Mouse (Mus musculus): Measurements from ENCODE around the gene Camk2g.

Camk2g gene

GRCm38 (mm10) chr14:20809820-20810219, 15.9 kb upstream of the Camk2g start:
- intact Hi-C loops (cut with DNase I), result loop anchor here (10.0 kb wide), 1 partner anchor 185 kb away; no protein-coding TSS in a partner anchor

GRCm38 (mm10) chr14:20809349-20809748, 15.5 kb upstream of the Camk2g start:
- intact Hi-C loops (cut with DNase I), result loop anchor here (10.0 kb wide), 1 partner anchor 185 kb away; no protein-coding TSS in a partner anchor

- intact Hi-C loops (cut with DNase I), result loop anchor here (10.0 kb wide), 1 partner anchor 189 kb away; no protein-coding TSS in a partner anchor
These were observed 12.4 kb upstream of the Camk2g start for GRCm38 (mm10) chr14:20806116-20806840.

- intact Hi-C loops (cut with DNase I), result loop anchor here (10.0 kb wide), 1 partner anchor 190 kb away; no protein-coding TSS in a partner anchor
These were observed 11.2 kb upstream of the Camk2g start for GRCm38 (mm10) chr14:20804964-20805672.

- intact Hi-C loops (cut with DNase I), result loop anchor here (10.0 kb wide), 1 partner anchor 190 kb away; no protein-coding TSS in a partner anchor
These were observed 10.6 kb upstream of the Camk2g start for GRCm38 (mm10) chr14:20804481-20804880.

- intact Hi-C loops (cut with DNase I), result loop anchor here (1.0 to 10.0 kb wide), 2 partner anchors 70 to 191 kb away; no protein-coding TSS in a partner anchor
These were observed 9.7 kb upstream of the Camk2g start for GRCm38 (mm10) chr14:20803606-20803938.

GRCm38 (mm10) chr14:20802926-20803605, 9.2 kb upstream of the Camk2g start:
- intact Hi-C loops (cut with DNase I), result loop anchor here (1.0 to 10.0 kb wide), 2 partner anchors 70 to 192 kb away; no protein-coding TSS in a partner anchor

- intact Hi-C loops (cut with DNase I), result loop anchor here (1.0 kb wide), 1 partner anchor 32 kb away; no protein-coding TSS in a partner anchor
These were observed 4.9 kb upstream of the Camk2g start for GRCm38 (mm10) chr14:20798761-20799160.

- intact Hi-C loops (cut with DNase I), result loop anchor here (1.0 kb wide), 1 partner anchor 32 kb away; no protein-coding TSS in a partner anchor
These were observed 4.4 kb upstream of the Camk2g start for GRCm38 (mm10) chr14:20798300-20798699.

GRCm38 (mm10) chr14:20796643-20797042, 2.8 kb upstream of the Camk2g start:
- intact Hi-C loops (cut with DNase I), result no loop called here

- intact Hi-C loops (cut with DNase I), result no loop called here
These were observed 2.3 kb upstream of the Camk2g start for GRCm38 (mm10) chr14:20796170-20796569.

- intact Hi-C loops (cut with DNase I), result no loop called here
These were observed 1.7 kb upstream of the Camk2g start for GRCm38 (mm10) chr14:20795423-20796152.

GRCm38 (mm10) chr14:20794589-20794988, 701 bp upstream of the Camk2g start:
- intact Hi-C loops (cut with DNase I), result no loop called here

GRCm38 (mm10) chr14:20792922-20793757, 748 bp downstream of the Camk2g start:
- intact Hi-C loops (cut with DNase I), result no loop called here

GRCm38 (mm10) chr14:20792243-20792921, 1.5 kb downstream of the Camk2g start:
- intact Hi-C loops (cut with DNase I), result no loop called here

- intact Hi-C loops (cut with DNase I), result no loop called here
These were observed 2.2 kb downstream of the Camk2g start for GRCm38 (mm10) chr14:20791511-20792242.

GRCm38 (mm10) chr14:20790996-20791395, 2.9 kb downstream of the Camk2g start:
- intact Hi-C loops (cut with DNase I), result no loop called here

- intact Hi-C loops (cut with DNase I), result no loop called here
These were observed 3.4 kb downstream of the Camk2g start for GRCm38 (mm10) chr14:20790445-20790844.

- intact Hi-C loops (cut with DNase I), result no loop called here
These were observed 4.3 kb downstream of the Camk2g start for GRCm38 (mm10) chr14:20789593-20789992.

All from adrenal gland (tissue).